Mouse (Mus musculus) kidney, postnatal 0 days (tissue): Measurements from ENCODE around the gene Lrp5. TPM values are rescaled to one million over a fixed set of nuclear protein-coding genes. Genes with fewer than 3 reads are reported as not detected.
A peak's percentile ranks its signal among the peaks of the same experiment; 100 is the strongest.

Source experiments
- ATAC-seq: fragments of 200-750 bp; cut with Nextera tagmentation; replicated peaks from 2 replicates; pipeline ENCODE4 v1.8.0; 2017; ENCODE audit warnings: low read depth, moderate number of reproducible peaks, moderate TSS enrichment, moderate library complexity; ENCODE audit not compliant: low FRiP score
- DNase-seq: peaks from one replicate; pipeline ENCODE4 v3.0.0-alpha.2; 2016; ENCODE audit warnings: low spot score
- H3K27ac ChIP-seq: fragments of 300-500 bp; sonication (generic); 2 replicates; pipeline ENCODE4 v1.5.1; 2014; ENCODE audit warnings: mild to moderate bottlenecking
- H3K27me3 ChIP-seq: fragments of 300-500 bp; sonication (generic); 2 replicates; pipeline ENCODE4 v1.6.1; 2014; ENCODE audit warnings: low read length, mixed read lengths; ENCODE audit not compliant: insufficient read depth
- H3K36me3 ChIP-seq: fragments of 300-500 bp; sonication (generic); 2 replicates; pipeline ENCODE4 v1.6.1; 2014; ENCODE audit warnings: low read length, mixed read lengths; ENCODE audit not compliant: insufficient read depth
- H3K4me1 ChIP-seq: fragments of 300-500 bp; sonication (generic); replicated peaks from 2 replicates; pipeline ENCODE4 v1.6.1; 2014; ENCODE audit warnings: antibody characterized with exemption, low read length, mixed read lengths; ENCODE audit not compliant: insufficient read depth
- H3K4me2 ChIP-seq: fragments of 300-500 bp; sonication (generic); 2 replicates; pipeline ENCODE4 v1.6.1; 2014; ENCODE audit warnings: mild to moderate bottlenecking, low read length, moderate library complexity, mixed read lengths
- H3K4me3 ChIP-seq: fragments of 300-500 bp; sonication (generic); replicated peaks from 2 replicates; pipeline ENCODE4 v1.5.1; 2014; ENCODE audit warnings: low read depth, low read length
- H3K9ac ChIP-seq: fragments of 300-500 bp; sonication (generic); 2 replicates; pipeline ENCODE4 v1.6.1; 2014; ENCODE audit warnings: low read depth, low read length
- H3K9me3 ChIP-seq: fragments of 300-500 bp; sonication (generic); replicated peaks from 2 replicates; pipeline ENCODE4 v1.6.1; 2016; ENCODE audit warnings: low read length, inconsistent platforms, mixed read lengths
- CTCF ChIP-seq: IDR thresholded peaks from 2 replicates; pipeline ENCODE4 v1.5.1; 2016; ENCODE audit warnings: antibody characterized with exemption, low read depth, mild to moderate bottlenecking, moderate library complexity
- WGBS: fragments of 180-500 bp; shearing (Covaris S2); extraction: QIAGEN DNeasy Blood & Tissue Kit; methylation state at CpG from one replicate; pipeline ENCODE4 v1.1.7; 2014; 5-methylcytosine and 5-hydroxymethylcytosine counted together
- polyA plus RNA-seq: library from polyadenylated mRNA; unstranded; fragments of >200 nt; fragmentation: Nextera tagmentation; extraction: Ambion mirVana; gene quantifications from 2 replicates; pipeline ENCODE4 v1.2.1, GENCODE M21; 2015

Lrp5 gene
- polyA plus RNA-seq, 1 experiment from 2014 or later: 3.5 TPM

- Histone ChIP-seq H3K4me2 (no peak overlapping the region), H3K9ac (no peak overlapping the region), H3K36me3 (peaks cover 27% of the 10 kb centered on the region), H3K4me3 (no peak overlapping the region), H3K27me3 (no peaks in the 10 kb centered on the region), H3K27ac (peak overlapping the region; percentile 57), H3K9me3 (no peaks in the 10 kb centered on the region), H3K4me1 (peaks cover 12% of the 10 kb centered on the region; the same call in 1 of the 2 replicates)
- no peak for ATAC-seq
- WGBS: 70% methylated on average over 4 of the region's 4 CpGs
- TF ChIP-seq CTCF: no peak
- DNase-seq: no peak
Measured at GRCm38 (mm10) chr19:3645318-3645717, 41.0 kb downstream of the Lrp5 start.

GRCm38 (mm10) chr19:3639561-3639960 is 46.8 kb downstream of the Lrp5 start:
- 85% methylated on average over 7 of the region's 7 CpGs for WGBS
- ATAC-seq: no peak
- no peak for DNase-seq
- H3K27ac ChIP-seq: no peak overlapping the region
- H3K36me3 ChIP-seq: peaks cover 13% of the 10 kb centered on the region
- H3K27me3 ChIP-seq: no peaks in the 10 kb centered on the region
- H3K9me3 ChIP-seq: no peaks in the 10 kb centered on the region
- H3K9ac ChIP-seq: no peak overlapping the region
- no peak overlapping the region for H3K4me2 ChIP-seq
- peaks cover 25% of the 10 kb centered on the region for H3K4me1 ChIP-seq
- H3K4me3 ChIP-seq: no peak overlapping the region
- TF ChIP-seq CTCF: no peak

- peak overlapping the region; percentile 42; the same call in 1 of the 2 replicates for H3K9ac ChIP-seq
- peaks cover 25% of the 10 kb centered on the region for H3K4me1 ChIP-seq
- H3K27ac ChIP-seq: peak overlapping the region; percentile 84
- no peak for TF ChIP-seq CTCF
- WGBS: 5% methylated on average over 8 of the region's 8 CpGs
- peak overlapping the region; percentile 10; the same call in 1 of the 2 replicates for H3K4me2 ChIP-seq
- peak; percentile 83 for DNase-seq
- no peak overlapping the region for H3K4me3 ChIP-seq
- H3K9me3 ChIP-seq: no peaks in the 10 kb centered on the region
- peak; percentile 83 for ATAC-seq
- no peaks in the 10 kb centered on the region for H3K27me3 ChIP-seq
- peaks cover 8% of the 10 kb centered on the region for H3K36me3 ChIP-seq
Measured at GRCm38 (mm10) chr19:3638698-3639097, 47.7 kb downstream of the Lrp5 start.

GRCm38 (mm10) chr19:3632018-3632417 is 54.3 kb downstream of the Lrp5 start:
- DNase-seq (no peak), ATAC-seq (no peak)
- Histone ChIP-seq H3K9ac (no peak overlapping the region), H3K36me3 (peaks cover 27% of the 10 kb centered on the region), H3K27ac (no peak overlapping the region), H3K9me3 (no peaks in the 10 kb centered on the region), H3K4me1 (no peaks in the 10 kb centered on the region), H3K4me3 (no peak overlapping the region), H3K27me3 (no peaks in the 10 kb centered on the region), H3K4me2 (no peak overlapping the region)
- WGBS: 80% methylated on average over 7 of the region's 7 CpGs
- no peak for TF ChIP-seq CTCF

GRCm38 (mm10) chr19:3631431-3631830 is 54.9 kb downstream of the Lrp5 start:
- DNase-seq (no peak), ATAC-seq (no peak)
- Histone ChIP-seq H3K4me2 (no peak overlapping the region), H3K4me1 (no peaks in the 10 kb centered on the region), H3K27ac (no peak overlapping the region), H3K27me3 (no peaks in the 10 kb centered on the region), H3K9me3 (no peaks in the 10 kb centered on the region), H3K36me3 (peaks cover 33% of the 10 kb centered on the region), H3K9ac (no peak overlapping the region), H3K4me3 (no peak overlapping the region)
- no peak for TF ChIP-seq CTCF
- 63% methylated on average over 5 of the region's 5 CpGs for WGBS

- H3K4me1 ChIP-seq: no peaks in the 10 kb centered on the region
- no peak overlapping the region for H3K4me3 ChIP-seq
- no peak overlapping the region for H3K4me2 ChIP-seq
- no peak overlapping the region for H3K27ac ChIP-seq
- TF ChIP-seq CTCF: no peak
- DNase-seq (no peak), ATAC-seq (no peak)
- peaks cover 34% of the 10 kb centered on the region for H3K36me3 ChIP-seq
- no peak overlapping the region for H3K9ac ChIP-seq
- no peaks in the 10 kb centered on the region for H3K9me3 ChIP-seq
- WGBS: 77% methylated on average over 5 of the region's 5 CpGs
- no peaks in the 10 kb centered on the region for H3K27me3 ChIP-seq
Measured at GRCm38 (mm10) chr19:3630486-3630885, 55.9 kb downstream of the Lrp5 start.

- peaks cover 34% of the 10 kb centered on the region for H3K36me3 ChIP-seq
- no peak for ATAC-seq
Measured at GRCm38 (mm10) chr19:3630027-3630426, 56.3 kb downstream of the Lrp5 start.

More at GRCm38 (mm10) chr19:3630027-3630426, 56.3 kb downstream of the Lrp5 start:
- H3K27me3 ChIP-seq: no peaks in the 10 kb centered on the region
- H3K9me3 ChIP-seq: no peaks in the 10 kb centered on the region
- no peak overlapping the region for H3K27ac ChIP-seq
- H3K9ac ChIP-seq: no peak overlapping the region
- WGBS: 96% methylated on average over 20 of the region's 20 CpGs
- no peaks in the 10 kb centered on the region for H3K4me1 ChIP-seq
- no peak overlapping the region for H3K4me2 ChIP-seq
- DNase-seq: no peak
- TF ChIP-seq CTCF: no peak
- H3K4me3 ChIP-seq: no peak overlapping the region
